Mouse (Mus musculus): ENCODE results near the gene Nek3.

Gene Nek3

GRCm38 (mm10) chr8:22166080-22166603, at the start of gene Nek3:
TSS of gene Nek3 (minus strand) at chr8:22166435.
- peak; percentile 89 to 93 for DNase-seq (ENCODE audit: low spot score in 2 of 2)

DNA sequence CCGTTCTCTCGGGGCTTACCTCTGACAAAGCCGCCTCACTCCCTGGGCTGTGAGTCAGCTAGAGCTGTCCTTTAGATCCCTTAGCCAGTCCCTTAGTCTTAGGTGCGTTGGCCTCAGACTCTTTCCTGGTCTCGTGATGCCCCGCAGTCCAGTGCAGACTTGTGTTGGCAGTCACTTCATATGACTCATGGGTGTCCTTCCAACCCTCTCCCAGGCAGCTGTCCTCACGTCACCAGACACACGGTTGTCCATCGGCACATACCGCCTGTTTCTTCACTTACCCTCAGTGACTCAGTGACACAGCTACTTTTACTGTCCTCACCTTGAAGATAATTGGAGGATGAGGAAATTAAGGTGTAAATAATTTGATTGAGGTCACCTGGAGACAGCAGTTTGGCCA, 48.6 kb upstream of the Nek3 start:
- DNase-seq (ENCODE audit: low spot score in 2 of 2): no peak

GRCm38 (mm10) chr8:22209012-22209411, 42.8 kb upstream of the Nek3 start:
- DNase-seq (ENCODE audit: low spot score in 2 of 2): no peak

DNA sequence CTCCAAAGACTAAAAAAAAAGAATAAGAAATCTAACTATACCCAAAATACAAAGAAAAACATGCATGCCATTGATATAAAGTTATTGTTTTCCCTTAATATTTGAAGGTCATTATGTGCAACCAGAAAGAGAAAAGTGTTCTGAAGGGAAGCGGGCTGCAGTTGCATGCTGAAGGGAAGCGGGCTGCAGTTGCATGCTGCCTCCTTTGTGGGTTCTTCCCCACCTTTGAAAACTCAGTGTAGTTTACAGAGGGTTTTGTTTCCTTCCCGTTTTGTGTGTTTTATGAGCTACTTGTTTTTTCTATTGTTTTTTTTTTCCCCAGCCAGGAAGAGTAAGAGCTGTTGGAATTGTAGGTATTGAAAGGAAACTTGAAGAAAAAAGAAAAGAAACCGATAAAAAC, 41.3 kb upstream of the Nek3 start:
- DNase-seq (ENCODE audit: low spot score in 2 of 2): no peak

GRCm38 (mm10) chr8:22199481-22199880, 33.2 kb upstream of the Nek3 start:
- DNase-seq (ENCODE audit: low spot score in 2 of 2): no peak

- no peak for DNase-seq (ENCODE audit: low spot score in 2 of 2)
Observed at GRCm38 (mm10) chr8:22197914-22198313, 31.7 kb upstream of the Nek3 start.

DNA sequence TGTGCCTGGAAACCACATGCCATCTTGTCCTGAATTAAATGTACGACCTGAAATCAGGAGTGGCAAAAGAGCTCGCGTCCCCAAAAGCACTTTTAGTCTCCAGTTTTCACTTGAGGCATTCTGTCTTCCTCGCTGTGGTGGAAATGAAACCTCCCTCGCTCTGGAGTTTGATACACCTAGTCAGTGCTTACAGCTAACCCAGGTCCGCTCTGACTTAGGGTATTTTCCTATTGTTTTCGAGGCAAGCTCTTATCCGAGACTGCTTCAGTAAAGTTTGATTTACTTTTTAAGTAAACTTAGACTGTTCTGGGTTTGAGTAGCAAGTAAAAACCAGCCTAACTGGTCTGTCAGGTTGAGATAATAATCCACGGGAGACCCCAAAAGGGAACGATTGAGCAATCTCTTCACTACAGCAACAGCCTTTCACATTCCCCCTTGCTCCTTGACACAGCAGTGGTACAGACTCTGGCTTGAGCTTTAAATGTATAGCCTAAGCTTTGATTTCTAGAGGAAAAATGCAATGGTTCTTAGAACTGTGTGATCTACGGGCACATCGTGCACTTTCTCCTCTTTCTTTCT, 27.3 kb upstream of the Nek3 start:
- no peak for DNase-seq (ENCODE audit: low spot score in 2 of 2)

- peak; percentile 88 to 89 for DNase-seq (ENCODE audit: low spot score in 2 of 2)
Observed at GRCm38 (mm10) chr8:22192660-22193431, 26.6 kb upstream of the Nek3 start, which contains the start of gene Vps36. TSS of gene Vps36 (plus strand) at chr8:22192809.

DNA sequence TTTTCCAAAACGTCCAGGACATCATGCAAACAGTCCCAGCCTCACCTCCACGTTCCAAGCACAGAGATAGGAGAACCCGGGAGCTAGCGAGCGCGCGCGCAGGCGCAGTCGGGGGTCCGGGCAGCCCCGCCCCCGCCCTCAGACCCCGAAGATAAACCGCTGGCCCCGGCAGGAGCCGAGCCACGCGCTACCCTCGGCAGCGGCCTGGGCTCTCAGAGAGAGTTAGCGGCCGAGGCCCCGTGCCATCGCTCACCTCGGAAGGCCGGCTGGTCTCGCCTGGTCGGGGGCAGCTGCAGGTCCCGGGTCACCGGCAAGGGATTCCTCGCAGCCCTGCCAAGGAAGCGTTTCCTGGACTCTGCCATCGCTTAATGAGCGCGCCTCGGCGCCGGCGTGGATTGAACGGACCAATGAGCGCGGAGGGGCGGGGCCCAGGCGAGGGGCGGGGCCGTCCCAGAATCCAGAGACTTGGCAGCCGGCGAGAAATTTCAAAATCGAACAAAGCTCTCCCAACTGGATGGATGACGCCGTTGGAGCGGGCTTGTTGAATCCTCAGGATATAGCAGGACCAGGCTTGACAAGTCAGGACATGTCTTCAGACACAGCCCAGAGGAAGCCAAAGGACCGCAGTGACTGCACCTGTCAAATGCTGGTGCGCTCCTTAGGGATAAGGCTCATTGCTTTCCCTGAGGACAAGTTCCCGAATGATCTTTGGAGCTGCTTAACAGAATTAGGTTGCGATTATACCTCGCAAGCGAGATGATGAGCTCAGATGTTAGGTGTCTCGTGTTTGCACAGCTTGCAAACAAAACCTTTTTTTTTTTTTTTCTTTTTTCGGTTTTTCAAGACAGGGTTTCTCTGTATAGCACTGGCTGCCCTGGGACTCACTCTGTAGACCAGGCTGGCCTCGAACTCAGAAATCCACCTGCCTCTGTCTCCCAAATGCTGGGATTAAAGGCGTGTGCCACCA, 19.5 kb upstream of the Nek3 start, which contains the start of gene Ckap2:
Gene Ckap2 (minus strand): TSS at position 389 of the 967 bp plus-strand sequence.
- peak; percentile 92 to 93 for DNase-seq (ENCODE audit: low spot score in 2 of 2)

GRCm38 (mm10) chr8:22184884-22185283, 18.6 kb upstream of the Nek3 start:
- no peak for DNase-seq (ENCODE audit: low spot score in 2 of 2)

DNA sequence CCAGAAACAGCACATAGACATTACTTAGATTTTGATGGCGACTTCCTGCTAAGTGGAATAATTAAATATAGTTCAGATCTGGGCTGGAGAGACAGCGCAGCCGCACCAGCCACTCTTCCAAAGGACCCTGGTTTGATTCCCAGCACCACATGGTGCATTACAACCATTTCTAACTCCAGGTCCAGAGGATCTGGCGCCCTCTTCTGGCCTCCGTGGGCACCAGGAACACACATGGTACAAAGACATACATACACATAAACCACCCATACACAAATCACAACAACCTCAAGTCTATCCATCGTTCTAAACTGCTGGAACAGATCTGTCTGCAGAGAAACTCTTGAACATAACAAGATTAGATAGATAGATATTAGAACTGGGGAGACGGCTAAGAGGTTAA, 9.7 kb upstream of the Nek3 start:
- DNase-seq (ENCODE audit: low spot score in 2 of 2): no peak

DNA sequence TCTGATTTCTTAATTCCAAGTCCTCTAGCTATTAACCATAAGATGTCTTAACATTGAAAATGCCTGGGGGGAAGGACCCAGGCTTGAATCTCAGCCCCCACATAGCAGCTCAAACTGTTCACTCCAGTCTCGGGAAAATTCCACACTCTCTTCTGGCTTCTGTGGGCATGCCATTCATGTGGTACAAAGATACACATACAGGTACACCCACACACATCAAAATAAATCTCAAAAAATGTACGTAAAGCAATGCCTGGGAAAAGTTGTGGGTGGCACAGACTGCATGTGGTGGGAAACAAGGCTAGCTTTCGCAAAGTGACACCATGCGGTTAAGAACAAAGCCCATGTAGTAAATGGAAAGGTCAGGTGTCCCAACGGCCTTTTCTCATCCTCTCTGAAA, 2.9 kb upstream of the Nek3 start:
- no peak for DNase-seq (ENCODE audit: low spot score in 2 of 2)

DNA sequence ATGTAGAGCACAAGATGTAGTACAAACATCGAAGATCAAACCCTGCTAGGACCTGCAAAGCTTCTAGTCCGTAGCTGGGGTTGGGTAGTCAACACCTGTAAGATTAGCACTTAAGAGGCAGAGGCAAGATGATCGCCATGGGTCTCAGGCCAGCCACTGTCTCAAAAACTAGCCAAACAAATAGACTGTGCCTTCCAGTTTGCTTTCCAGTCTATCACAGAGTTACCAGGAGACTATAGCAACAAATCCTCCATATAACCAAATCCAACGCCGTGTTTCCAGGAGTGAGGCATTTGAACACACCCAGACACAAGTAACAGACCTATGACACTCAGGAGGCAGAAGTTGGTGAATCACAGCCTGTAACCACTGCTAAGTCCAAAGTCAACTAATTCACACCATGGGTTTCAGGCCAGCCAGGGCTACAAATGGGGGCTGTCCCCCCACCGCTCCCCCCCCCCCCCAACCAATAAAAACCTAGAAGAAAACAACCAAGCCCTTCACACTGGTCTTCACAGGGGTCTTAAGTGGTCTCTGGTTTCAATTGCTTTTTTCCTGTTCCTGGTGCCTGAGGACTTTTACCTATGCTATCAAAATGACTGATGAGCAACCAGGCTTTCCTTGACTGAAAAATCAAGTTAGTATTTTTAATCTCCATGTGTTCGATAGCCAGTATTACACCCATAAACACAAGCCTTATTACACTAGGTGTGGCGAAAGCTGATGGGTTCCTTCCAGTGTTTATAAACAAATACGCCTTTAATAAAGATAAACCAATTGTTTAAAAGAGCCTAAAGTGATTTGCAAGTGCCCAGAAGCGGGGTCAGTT, 770 bp downstream of the Nek3 start:
- DNase-seq (ENCODE audit: low spot score in 2 of 2): no peak

DNA sequence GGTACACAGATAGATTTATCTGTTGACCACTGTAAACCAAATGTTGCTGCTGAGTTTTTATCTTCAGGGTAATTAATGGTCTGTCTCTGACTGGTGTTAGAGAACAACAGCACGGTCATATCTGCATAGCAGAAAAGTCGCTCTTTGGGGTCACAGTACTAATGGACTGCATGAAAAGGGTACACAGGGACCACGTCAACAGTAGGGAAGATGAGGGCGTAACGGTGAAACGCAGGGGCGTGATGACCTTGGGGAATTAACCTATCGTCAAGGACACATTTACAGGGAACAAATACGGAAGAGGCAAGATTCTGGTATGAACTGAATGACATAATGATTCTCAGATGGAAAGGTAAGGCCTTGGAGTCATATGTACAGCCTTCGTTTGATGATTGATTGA, 1.8 kb downstream of the Nek3 start:
- DNase-seq (ENCODE audit: low spot score in 2 of 2): no peak

DNA sequence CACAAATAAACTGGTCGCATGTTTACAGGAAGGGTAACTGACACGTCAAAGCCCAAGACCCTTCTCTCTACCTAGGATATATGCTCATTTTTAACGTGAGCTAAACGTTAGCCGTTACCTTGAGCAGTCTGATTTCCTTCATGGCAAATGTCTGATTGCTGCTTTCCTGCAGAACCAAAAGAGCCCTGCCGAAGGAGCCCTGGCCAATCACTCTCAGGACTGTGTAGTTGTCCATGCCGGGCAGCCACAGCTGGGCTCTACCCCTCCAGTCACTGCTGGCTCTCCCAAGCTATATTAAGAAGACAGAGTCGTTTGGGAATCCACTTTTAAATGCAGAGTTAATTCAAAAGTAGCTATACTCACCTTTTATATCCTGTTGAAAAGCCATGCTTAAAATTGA, 4.0 kb downstream of the Nek3 start:
- DNase-seq (ENCODE audit: low spot score in 2 of 2): no peak

GRCm38 (mm10) chr8:22150345-22150663, 15.9 kb downstream of the Nek3 start:
- no peak for DNase-seq (ENCODE audit: low spot score in 2 of 2)

DNA sequence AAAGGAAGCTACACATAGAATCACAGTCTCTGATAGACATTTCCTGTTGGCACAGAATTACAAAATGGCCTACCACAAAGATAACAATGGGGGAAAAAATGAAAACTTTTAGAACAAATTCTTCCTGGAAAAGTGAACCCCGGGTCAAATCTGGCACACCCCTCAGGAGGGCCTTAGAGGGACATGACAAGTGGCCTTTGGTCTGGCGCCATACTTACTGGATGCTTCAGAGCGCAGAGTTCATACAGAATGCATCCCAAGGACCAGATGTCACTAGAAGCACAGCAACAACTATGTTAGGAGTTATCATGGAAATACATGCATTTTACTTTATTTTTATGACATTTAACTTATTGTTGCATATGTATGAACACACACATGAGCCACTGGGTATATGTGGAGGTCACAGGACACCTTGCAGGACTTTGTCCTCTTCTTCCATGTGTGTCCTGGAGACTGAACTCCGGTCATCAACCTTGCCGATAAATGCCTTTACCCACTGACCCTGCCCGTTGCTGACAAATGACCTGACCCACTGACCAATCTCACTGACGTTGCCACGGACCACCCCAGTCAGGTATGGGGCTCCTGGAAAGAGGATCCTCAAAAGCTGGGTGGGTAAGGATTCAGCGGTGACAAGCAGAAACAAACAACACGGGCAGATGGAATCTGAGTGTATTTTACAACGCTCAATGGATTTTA, 16.4 kb downstream of the Nek3 start:
- no peak for DNase-seq (ENCODE audit: low spot score in 2 of 2)

GRCm38 (mm10) chr8:22148367-22148740, 17.9 kb downstream of the Nek3 start:
- no peak for DNase-seq (ENCODE audit: low spot score in 2 of 2)

GRCm38 (mm10) chr8:22147706-22148366, 18.4 kb downstream of the Nek3 start:
- DNase-seq (ENCODE audit: low spot score in 2 of 2): no peak

DNA sequence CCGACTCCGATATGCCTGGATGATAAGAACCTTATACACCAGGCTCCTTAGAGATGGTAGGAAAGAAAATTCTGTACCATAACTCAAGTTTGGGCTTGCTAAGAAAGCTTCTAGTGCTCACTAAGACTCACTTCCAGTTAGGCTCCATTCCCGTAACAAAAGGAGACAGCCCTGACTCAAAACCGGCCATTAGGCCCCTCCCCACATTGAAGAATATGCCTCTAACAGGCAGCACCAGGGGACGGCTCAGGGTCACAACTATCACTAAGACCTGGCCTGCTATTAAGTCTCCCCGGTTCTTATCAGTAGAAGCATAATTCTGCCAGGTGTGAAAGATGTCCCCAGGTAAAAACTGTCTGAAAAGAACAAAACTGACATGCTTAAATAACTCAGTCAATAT, 20.4 kb downstream of the Nek3 start:
- no peak for DNase-seq (ENCODE audit: low spot score in 2 of 2)
